Mouse (Mus musculus) kidney, adult 8-10 months (tissue): ENCODE results near the gene Tmem150a.

ENCODE experiments used
- DNase-seq, 2 experiments: peaks; one replicate each; pipeline ENCODE4 v3.0.0; 2022

The Tmem150a gene

DNA sequence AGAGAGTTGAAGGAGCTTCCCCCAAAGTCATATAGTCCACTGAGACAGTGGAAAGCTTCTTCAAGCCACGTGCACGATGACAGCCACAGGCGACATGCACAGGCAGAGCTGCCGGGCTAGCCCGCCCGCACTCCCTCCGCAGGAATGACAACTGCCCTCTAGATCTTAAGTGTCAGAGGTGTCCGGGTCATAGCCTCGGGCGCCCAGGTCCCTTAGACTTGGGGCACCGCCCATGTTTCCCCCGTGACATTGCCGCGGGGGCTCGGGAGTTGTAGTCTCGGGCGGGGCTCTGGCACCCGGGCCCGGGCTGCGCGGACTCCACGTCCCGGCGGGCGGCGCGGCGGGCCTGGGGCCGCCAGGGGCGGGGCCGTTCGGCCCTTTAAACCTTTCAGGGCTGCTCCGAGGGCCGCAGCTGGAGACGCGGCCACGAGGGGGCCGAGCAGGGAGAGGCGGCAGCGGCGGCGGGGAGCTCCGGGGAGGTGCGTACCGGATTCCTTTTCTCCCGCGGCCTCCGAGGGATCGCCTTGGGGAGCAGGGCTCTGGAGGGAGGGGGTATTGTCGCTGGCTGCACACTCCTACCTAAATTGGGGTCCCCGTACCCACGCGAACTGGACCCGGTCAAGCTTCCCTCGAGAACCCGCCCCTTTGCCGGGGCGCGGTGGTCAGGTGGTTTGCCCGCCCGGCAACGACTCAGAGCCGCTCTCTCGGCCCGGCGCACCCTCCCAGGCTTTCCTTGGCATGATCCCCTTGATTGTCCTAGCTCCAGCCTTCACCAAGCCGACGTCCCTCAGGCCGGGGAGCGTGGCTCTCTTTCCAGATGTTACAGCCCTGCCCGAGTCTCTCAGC is at the start of gene Tmem150a:
TSS of gene Tmem150a (plus strand) at position 382 of the 846 bp plus-strand sequence.
- DNase-seq = peak; percentile 89 to 90

- no peak for DNase-seq
Observed at GRCm38 (mm10) chr6:72312198-72312597, 43.0 kb upstream of the Tmem150a start.

- no peak for DNase-seq
Observed at GRCm38 (mm10) chr6:72313124-72313867, 42.0 kb upstream of the Tmem150a start.

GRCm38 (mm10) chr6:72315384-72315783 is 39.9 kb upstream of the Tmem150a start:
- no peak for DNase-seq

- DNase-seq = no peak
Observed at GRCm38 (mm10) chr6:72316044-72316443, 39.2 kb upstream of the Tmem150a start.

- no peak for DNase-seq
Observed at GRCm38 (mm10) chr6:72318440-72318839, 36.8 kb upstream of the Tmem150a start.

DNA sequence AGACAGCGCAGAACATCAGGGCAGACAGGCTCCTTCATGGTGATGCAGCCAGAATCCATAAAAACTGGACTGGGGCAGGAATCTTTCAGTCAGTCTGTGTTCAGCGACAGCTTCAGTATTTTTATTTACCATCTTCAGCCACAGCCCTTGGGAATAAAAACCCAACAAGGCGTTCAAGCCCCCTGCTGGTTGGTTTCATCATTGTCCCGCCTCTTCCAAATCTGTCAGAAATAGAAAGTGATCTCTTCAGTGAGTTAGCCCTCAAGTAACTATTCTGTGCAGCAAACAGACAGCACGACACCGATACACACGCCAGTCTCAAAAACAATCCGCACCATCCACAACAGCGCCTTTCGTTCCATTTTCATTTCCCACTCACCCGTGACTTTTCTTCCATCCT is 36.2 kb upstream of the Tmem150a start:
- peak; percentile 18 to 70 for DNase-seq

GRCm38 (mm10) chr6:72322936-72323335 is 32.3 kb upstream of the Tmem150a start:
- DNase-seq = no peak

GRCm38 (mm10) chr6:72323786-72324508 is 31.3 kb upstream of the Tmem150a start:
- DNase-seq = no peak

- DNase-seq = peak; percentile 60 to 82
Observed at GRCm38 (mm10) chr6:72326274-72326673, 29.0 kb upstream of the Tmem150a start.

GRCm38 (mm10) chr6:72329019-72329418 is 26.2 kb upstream of the Tmem150a start:
- no peak for DNase-seq

GRCm38 (mm10) chr6:72330133-72330532 is 25.1 kb upstream of the Tmem150a start:
- no peak for DNase-seq

- no peak for DNase-seq
Observed at GRCm38 (mm10) chr6:72333111-72333510, 22.1 kb upstream of the Tmem150a start.

- no peak for DNase-seq
Observed at GRCm38 (mm10) chr6:72340481-72340880, 14.8 kb upstream of the Tmem150a start.

GRCm38 (mm10) chr6:72344396-72345073 is 10.7 kb upstream of the Tmem150a start:
- DNase-seq = no peak

GRCm38 (mm10) chr6:72345074-72345567 is 10.1 kb upstream of the Tmem150a start, which contains the start of gene Usp39:
Gene Usp39, minus strand, starts transcription at chr6:72345184.
- peak; percentile 93 to 96 for DNase-seq

DNA sequence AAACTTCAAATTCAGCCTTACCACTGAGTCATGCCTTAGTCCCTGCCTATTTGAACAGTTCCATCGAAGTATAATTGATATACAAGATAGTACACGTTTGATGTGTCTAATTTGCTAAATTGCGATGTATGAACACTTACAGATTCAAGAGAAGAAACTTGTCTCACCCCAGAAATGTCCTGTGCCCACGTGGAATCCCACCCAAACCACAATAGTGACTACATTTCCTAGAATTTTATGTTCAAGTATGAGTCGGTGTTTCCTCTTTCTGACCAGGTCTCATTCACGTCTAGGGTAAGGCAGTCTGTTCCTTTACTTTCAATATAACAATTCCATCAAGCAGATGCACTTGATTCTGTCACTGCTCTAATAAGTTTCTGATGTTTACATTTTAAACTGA is 9.6 kb upstream of the Tmem150a start:
- no peak for DNase-seq

GRCm38 (mm10) chr6:72346261-72346660 is 9.0 kb upstream of the Tmem150a start:
- no peak for DNase-seq

GRCm38 (mm10) chr6:72347166-72347941 is 7.9 kb upstream of the Tmem150a start, which contains the start of gene 0610030E20Rik:
Gene 0610030E20Rik, plus strand, starts transcription at chr6:72347317.
- DNase-seq = peak; percentile 93 to 95

DNA sequence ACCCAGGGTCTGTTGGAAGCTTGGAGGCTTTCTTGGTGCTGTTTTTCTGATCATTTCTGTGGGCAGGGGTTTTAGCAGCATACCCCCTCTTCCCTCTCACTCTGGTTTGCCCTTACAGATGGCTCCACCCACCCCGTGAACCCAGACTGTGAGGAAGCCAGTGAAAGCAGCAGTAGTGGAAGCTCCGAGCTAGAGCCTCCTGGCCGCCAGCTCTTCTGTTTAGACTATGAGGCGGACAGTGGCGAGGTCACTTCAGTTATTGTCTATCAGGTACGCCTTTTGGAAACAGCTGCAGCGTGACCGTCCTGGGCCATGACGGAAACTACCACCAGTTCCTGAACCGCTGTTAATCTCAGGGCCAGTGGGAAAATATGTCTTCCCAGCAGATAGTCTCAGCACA is 6.8 kb upstream of the Tmem150a start:
- peak in 1 of 2 experiments; percentile 63 for DNase-seq

GRCm38 (mm10) chr6:72350214-72350613 is 5.0 kb upstream of the Tmem150a start:
- DNase-seq = peak in 1 of 2 experiments; percentile 57
